Mouse (Mus musculus) MEL (cell line): Measurements from ENCODE around the gene Fa2h. TPM values are rescaled to one million over a fixed set of nuclear protein-coding genes. Genes with fewer than 3 reads are reported as not detected.

Experiments
- DNase-seq: peaks from one replicate; pipeline ENCODE4 v3.0.0; 2011; ENCODE audit warnings: low read depth, low spot score
- H3K27ac ChIP-seq: 2 replicates; pipeline ENCODE4 v1.5.1; 2012; ENCODE audit warnings: low read depth, mild to moderate bottlenecking, control low read depth, low read length, moderate library complexity; ENCODE audit not compliant: control insufficient read depth
- H3K27me3 ChIP-seq, 2 experiments: fragments of 150-350 bp in 1 of 2; sonication (generic) in 1 of 2; 2 replicates each; pipeline ENCODE4 v1.6.1; 2012; ENCODE audit warnings: low read length in 2 of 2, mild to moderate bottlenecking in 2 of 2, improper control_type of control experiment in 1 of 2, moderate library complexity in 1 of 2; ENCODE audit not compliant: insufficient read depth in 2 of 2, control insufficient read depth in 1 of 2
- H3K36me3 ChIP-seq, 2 experiments: 2 replicates each; pipeline ENCODE4 v1.6.1; 2012 to 2014; ENCODE audit warnings: low read length in 2 of 2, improper control_type of control experiment in 1 of 2, inconsistent platforms in 1 of 2, mild to moderate bottlenecking in 1 of 2; ENCODE audit not compliant: insufficient read depth in 2 of 2, control insufficient read depth in 1 of 2
- H3K4me1 ChIP-seq, 2 experiments: fragments of 150-350 bp in 1 of 2; sonication (generic) in 1 of 2; 2 replicates each; pipeline ENCODE4 v1.6.1; 2012; ENCODE audit warnings: low read length in 2 of 2, improper control_type of control experiment in 1 of 2, mild to moderate bottlenecking in 1 of 2; ENCODE audit not compliant: insufficient read depth in 2 of 2, control insufficient read depth in 1 of 2
- H3K4me3 ChIP-seq, 2 experiments: fragments of 150-350 bp in 1 of 2; sonication (generic) in 1 of 2; 2 replicates each; pipeline ENCODE4 v1.5.1; 2012; ENCODE audit warnings: low read depth in 2 of 2, low read length in 2 of 2, mild to moderate bottlenecking in 2 of 2, moderate library complexity in 2 of 2, control low read depth in 1 of 2, improper control_type of control experiment in 1 of 2; ENCODE audit not compliant: control insufficient read depth in 1 of 2, insufficient read depth in 1 of 2
- H3K79me2 ChIP-seq: 2 replicates; pipeline ENCODE4 v1.6.1; 2012; ENCODE audit warnings: mild to moderate bottlenecking, low read length, moderate library complexity; ENCODE audit not compliant: control insufficient read depth, poor library complexity, insufficient read depth
- H3K9ac ChIP-seq: 2 replicates; pipeline ENCODE4 v1.6.1; 2012; ENCODE audit warnings: low read depth, mild to moderate bottlenecking, control low read depth, low read length, moderate library complexity; ENCODE audit not compliant: control insufficient read depth, poor library complexity, severe bottlenecking
- H3K9me3 ChIP-seq: fragments of 150-350 bp; sonication (generic); replicated peaks from 2 replicates; pipeline ENCODE4 v1.6.1; 2012; ENCODE audit warnings: mild to moderate bottlenecking, low read length, improper control_type of control experiment, moderate library complexity; ENCODE audit not compliant: insufficient read depth
- CHD1 ChIP-seq: IDR thresholded peaks from 2 replicates; pipeline ENCODE4 v1.6.1; 2012; ENCODE audit warnings: low read depth, mild to moderate bottlenecking, inconsistent platforms, low read length, improper control_type of control experiment
- MAFK ChIP-seq: IDR thresholded peaks from 2 replicates; pipeline ENCODE4 v1.6.1; 2011; ENCODE audit warnings: low read depth, mild to moderate bottlenecking, low read length, improper control_type of control experiment, borderline replicate concordance
- polyA plus RNA-seq, 2 experiments: library from polyadenylated mRNA; stranded (reverse) in 1 of 2; unstranded in 1 of 2; fragments of >175 nt in 1 of 2; fragments of >200 nt in 1 of 2; gene quantifications; 2 replicates each; pipeline versions ENCODE4 v1.2.1 to v1.2.4; 2012; ENCODE audit warnings: low replicate concordance in 2 of 2, low read depth in 1 of 2; ENCODE audit not compliant: insufficient read length in 2 of 2, insufficient read depth in 1 of 2, missing spikeins in 1 of 2
- total RNA-seq: library from RNA; depleted of rRNA; stranded (reverse); fragments of 300-350 nt; gene quantifications from 2 replicates; pipeline ENCODE4 v1.2.3, GENCODE M21; 2012; rRNA removed

Fa2h gene
- total and polyA plus RNA-seq, 3 experiments, result not detected

GRCm38 (mm10) chr8:111298011-111298410 is 95.6 kb downstream of the Fa2h start:
- TF ChIP-seq MAFK, result no peak
- 0 out of 2 replicates have a peak, but pooled peaks have one; percentile 62 for TF ChIP-seq CHD1
- Histone ChIP-seq H3K79me2 (peaks cover 41% of the 10 kb centered on the region), H3K4me3 (peak overlapping the region in 1 of 2 experiments; percentile 20; a peak in 2 of 4 replicates), H3K27ac (no peak overlapping the region), H3K36me3 (peaks cover 27 to 34% of the 10 kb centered on the region in 2 experiments), H3K9ac (peak overlapping the region; percentile 39), H3K27me3 (no peaks in the 10 kb centered on the region), H3K4me1 (peaks cover 2 to 4% of the 10 kb centered on the region in 2 experiments; a peak in 3 of 4 replicates), H3K9me3 (no peaks in the 10 kb centered on the region)
- DNase-seq, result no peak

Other genes with a start within 250 kb of the Fa2h start
- 15.9 and 20.2 TPM in 2 replicates for gene Glg1, start 134.6 kb downstream of the Fa2h start, total RNA-seq
- 10 to 100 TPM; 34.3 to 37.2 TPM for gene Glg1, start 134.6 kb downstream of the Fa2h start, polyA plus RNA-seq
- 54.2 and 59.3 TPM in 2 replicates for gene Rfwd3, start 93.6 kb downstream of the Fa2h start, total RNA-seq
- 10 to 100 TPM in 1 of 2 experiments, not detected in 1; 63.2 TPM for gene Rfwd3, start 93.6 kb downstream of the Fa2h start, polyA plus RNA-seq
- gene Mlkl, start 55.6 kb downstream of the Fa2h start, total RNA-seq, result 9.3 and 12.1 TPM in 2 replicates
- gene Mlkl, start 55.6 kb downstream of the Fa2h start, polyA plus RNA-seq, result 10 to 100 TPM in 1 of 2 experiments, not detected in 1; 20.1 TPM
- 6.5 and 7.4 TPM in 2 replicates for gene Wdr59, start 128.3 kb upstream of the Fa2h start, total RNA-seq
- gene Wdr59, start 128.3 kb upstream of the Fa2h start, polyA plus RNA-seq, result 10 to 100 TPM in 1 of 2 experiments, not detected in 1; 16.6 TPM
- gene Znrf1, start 142.3 kb upstream of the Fa2h start, total RNA-seq, result 16.6 and 18.4 TPM in 2 replicates
- gene Znrf1, start 142.3 kb upstream of the Fa2h start, polyA plus RNA-seq, result 10 to 100 TPM in 1 of 2 experiments, not detected in 1; 36.0 TPM
- gene Ldhd, start 236.6 kb upstream of the Fa2h start, total RNA-seq, result 0.03 and 0.04 TPM in 2 replicates
- not detected for gene Ldhd, start 236.6 kb upstream of the Fa2h start, polyA plus RNA-seq
- 12.0 and 12.2 TPM in 2 replicates for gene Zfp1, start 249.6 kb upstream of the Fa2h start, total RNA-seq
- 10 to 100 TPM in 1 of 2 experiments, not detected in 1; 12.4 TPM for gene Zfp1, start 249.6 kb upstream of the Fa2h start, polyA plus RNA-seq